ENCODE assay signal across 8 mouse cellular contexts in the genomic region with DNA sequence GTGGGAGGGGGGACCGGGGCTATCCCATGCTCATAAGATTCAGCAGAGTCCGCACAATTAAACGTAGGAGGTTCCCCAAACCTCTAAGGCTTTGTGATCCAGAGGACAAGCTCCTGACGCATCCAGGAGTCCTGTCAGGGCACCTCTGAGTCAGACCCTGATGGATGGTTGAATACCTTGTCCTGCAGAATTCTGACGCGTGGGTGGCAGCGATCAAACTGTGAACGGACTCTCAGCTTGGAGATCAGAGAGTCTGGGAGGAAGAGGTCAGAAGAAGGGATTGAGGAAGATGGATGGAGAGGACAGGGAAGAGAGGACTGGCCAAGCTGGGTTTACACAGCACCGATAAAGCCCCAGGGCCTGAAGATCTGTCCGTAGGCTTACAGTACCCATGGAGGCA. TPM values are rescaled to one million over a fixed set of nuclear protein-coding genes. Genes with fewer than 3 reads are reported as not detected.
DNase-seq lines count a peak whose midpoint lies in the region; ATAC-seq and TF ChIP-seq lines count a peak whose summit lies in the region.

No protein-coding gene starts in this region.

- H3K27me3 ChIP-seq in kidney, embryonic 15.5 days: no peaks in the 10 kb centered on the region
- H3K27me3 ChIP-seq in embryonic facial prominence, embryonic 13.5 days: peaks cover 22% of the 10 kb centered on the region
- no peaks in the 10 kb centered on the region for H3K27me3 ChIP-seq in intestine, embryonic 16.5 days (replicated peaks; ENCODE audit: control insufficient read depth, insufficient read depth, low read length)
- H3K27me3 ChIP-seq in midbrain, postnatal 0 days (ENCODE audit: insufficient read depth, low read length): no peaks in the 10 kb centered on the region

- H3K9ac ChIP-seq in kidney, embryonic 15.5 days: 0 out of 2 replicates have a peak overlapping the region, but pooled peaks have one; percentile 23
- peak overlapping the region; percentile 36; the same call in 1 of the 2 replicates for H3K9ac ChIP-seq in embryonic facial prominence, embryonic 13.5 days
- peak overlapping the region; percentile 17 for H3K9ac ChIP-seq in intestine, embryonic 16.5 days (ENCODE audit: low read depth, low read length)
- no peak overlapping the region for H3K9ac ChIP-seq in midbrain, postnatal 0 days (replicated peaks; ENCODE audit: low read length, poor library complexity, severe bottlenecking)

- H3K36me3 ChIP-seq in kidney, embryonic 15.5 days: no peaks in the 10 kb centered on the region
- H3K36me3 ChIP-seq in embryonic facial prominence, embryonic 13.5 days: no peaks in the 10 kb centered on the region
- H3K36me3 ChIP-seq in intestine, embryonic 16.5 days (ENCODE audit: control insufficient read depth, insufficient read depth, low read length): no peaks in the 10 kb centered on the region
- H3K36me3 ChIP-seq in midbrain, postnatal 0 days (ENCODE audit: insufficient read depth, low read length): no peaks in the 10 kb centered on the region

- no peak for DNase-seq in kidney, adult 18-20 months
- no peak for DNase-seq in midbrain, postnatal 0 days (ENCODE audit: low spot score)
- DNase-seq in thymus, postnatal 36 days: no peak
- no peak for DNase-seq in cerebellum, postnatal 10 days
- no peak for DNase-seq in thymus, postnatal 10 days (ENCODE audit: low spot score in 2 of 2)

- no peak for TF ChIP-seq CTCF in midbrain, postnatal 0 days (IDR thresholded peaks at IDR 0.05)

- peak overlapping the region; percentile 59 for H3K4me2 ChIP-seq in kidney, embryonic 15.5 days
- peak overlapping the region; percentile 54 for H3K4me2 ChIP-seq in embryonic facial prominence, embryonic 13.5 days
- peak overlapping the region; percentile 51 for H3K4me2 ChIP-seq in intestine, embryonic 16.5 days (ENCODE audit: low read depth, low read length)
- H3K4me2 ChIP-seq in midbrain, postnatal 0 days (ENCODE audit: low read depth, low read length, poor library complexity, severe bottlenecking): peak overlapping the region; percentile 1

- peak overlapping the region; percentile 35 for H3K4me3 ChIP-seq in kidney, embryonic 15.5 days (replicated peaks)
- peak overlapping the region; percentile 29 for H3K4me3 ChIP-seq in embryonic facial prominence, embryonic 13.5 days
- H3K4me3 ChIP-seq in intestine, embryonic 16.5 days (ENCODE audit: low read length): peak overlapping the region; percentile 39
- no peak overlapping the region for H3K4me3 ChIP-seq in midbrain, postnatal 0 days (ENCODE audit: low read depth, low read length)

- H3K27ac ChIP-seq in kidney, embryonic 15.5 days: peak overlapping the region; percentile 18; the same call in 1 of the 2 replicates
- peak overlapping the region; percentile 76 for H3K27ac ChIP-seq in embryonic facial prominence, embryonic 13.5 days
- H3K27ac ChIP-seq in intestine, embryonic 16.5 days (ENCODE audit: low read length): peak overlapping the region; percentile 76
- H3K27ac ChIP-seq in midbrain, postnatal 0 days (ENCODE audit: low read depth, low read length): no peak overlapping the region

- 26% methylated on average over 10 of the region's 10 CpGs for WGBS in kidney, embryonic 15.5 days
- 30% methylated on average over 10 of the region's 10 CpGs for WGBS in embryonic facial prominence, embryonic 13.5 days
- 29% methylated on average over 10 of the region's 10 CpGs for WGBS in intestine, embryonic 16.5 days
- 48% methylated on average over 10 of the region's 10 CpGs for WGBS in midbrain, postnatal 0 days

- no peak for ATAC-seq in kidney, embryonic 15.5 days (replicated peaks; ENCODE audit: low FRiP score)
- ATAC-seq in embryonic facial prominence, embryonic 13.5 days (ENCODE audit: insufficient number of reproducible peaks, insufficient read depth, low FRiP score, low TSS enrichment, low read depth): no peak
- ATAC-seq in intestine, embryonic 16.5 days: peak; percentile 21; the same call in 1 of the 2 replicates
- ATAC-seq in midbrain, postnatal 0 days (ENCODE audit: low FRiP score): no peak

- H3K9me3 ChIP-seq in kidney, embryonic 15.5 days (replicated peaks): no peaks in the 10 kb centered on the region
- no peaks in the 10 kb centered on the region for H3K9me3 ChIP-seq in embryonic facial prominence, embryonic 13.5 days
- no peaks in the 10 kb centered on the region for H3K9me3 ChIP-seq in intestine, embryonic 16.5 days (ENCODE audit: control insufficient read depth, low read length)
- no peaks in the 10 kb centered on the region for H3K9me3 ChIP-seq in midbrain, postnatal 0 days (ENCODE audit: low read length)

- H3K4me1 ChIP-seq in kidney, embryonic 15.5 days: peaks cover 34% of the 10 kb centered on the region
- H3K4me1 ChIP-seq in embryonic facial prominence, embryonic 13.5 days: peaks cover 18% of the 10 kb centered on the region
- H3K4me1 ChIP-seq in intestine, embryonic 16.5 days (ENCODE audit: control insufficient read depth, insufficient read depth, low read length): peaks cover 22% of the 10 kb centered on the region
- 0 out of 2 replicates have a peak, but pooled peaks cover 3% of the 10 kb centered on the region for H3K4me1 ChIP-seq in midbrain, postnatal 0 days (ENCODE audit: insufficient read depth, low read length)

RNA-seq across cellular contexts. Expression of a gene that starts 5.0 kb away (rescaled TPM):
- 14.2 and 15.9 TPM in 2 replicates for polyA plus RNA-seq in kidney, embryonic 15.5 days (2015; fragmentation: Nextera tagmentation; extraction: Ambion mirVana)
- polyA plus RNA-seq in embryonic facial prominence, embryonic 13.5 days (2015; fragmentation: Nextera tagmentation; extraction: Ambion mirVana): 7.1 and 11.3 TPM in 2 replicates
- polyA plus RNA-seq in intestine, embryonic 16.5 days (2015; fragmentation: Nextera tagmentation; extraction: Ambion mirVana): 15.4 and 18.6 TPM in 2 replicates
- total RNA-seq in midbrain, postnatal 0 days (2014; rRNA removed): 1.8 and 7.1 TPM in 2 replicates
- polyA plus RNA-seq in midbrain, postnatal 0 days (2015; fragmentation: Nextera tagmentation; extraction: Ambion mirVana): 1.2 and 1.5 TPM in 2 replicates

RNA-seq across cellular contexts. Expression of a gene that starts 26.5 kb away (rescaled TPM):
- polyA plus RNA-seq in kidney, embryonic 15.5 days (2015; fragmentation: Nextera tagmentation; extraction: Ambion mirVana): 760 and 766 TPM in 2 replicates
- 780 and 876 TPM in 2 replicates for polyA plus RNA-seq in embryonic facial prominence, embryonic 13.5 days (2015; fragmentation: Nextera tagmentation; extraction: Ambion mirVana)
- polyA plus RNA-seq in intestine, embryonic 16.5 days (2015; fragmentation: Nextera tagmentation; extraction: Ambion mirVana): 636 and 699 TPM in 2 replicates
- total RNA-seq in midbrain, postnatal 0 days (2014; rRNA removed): 1,240 and 1,525 TPM in 2 replicates
- polyA plus RNA-seq in midbrain, postnatal 0 days (2015; fragmentation: Nextera tagmentation; extraction: Ambion mirVana): 1,025 and 1,129 TPM in 2 replicates

RNA-seq across cellular contexts. Expression of a gene that starts 43.2 kb away (rescaled TPM):
- 67.7 and 69.5 TPM in 2 replicates for polyA plus RNA-seq in kidney, embryonic 15.5 days (2015; fragmentation: Nextera tagmentation; extraction: Ambion mirVana)
- 46.1 and 51.7 TPM in 2 replicates for polyA plus RNA-seq in embryonic facial prominence, embryonic 13.5 days (2015; fragmentation: Nextera tagmentation; extraction: Ambion mirVana)
- 43.9 and 63.3 TPM in 2 replicates for polyA plus RNA-seq in intestine, embryonic 16.5 days (2015; fragmentation: Nextera tagmentation; extraction: Ambion mirVana)
- total RNA-seq in midbrain, postnatal 0 days (2014; rRNA removed): 395 and 494 TPM in 2 replicates
- polyA plus RNA-seq in midbrain, postnatal 0 days (2015; fragmentation: Nextera tagmentation; extraction: Ambion mirVana): 336 and 360 TPM in 2 replicates

Comparison
In these comparisons a context has a peak if more than half of its experiments do, and no peak if none do; other contexts are left out.
1. H3K4me2 ChIP-seq: peak in every context shown above with its lines; median percentile 59 in kidney, embryonic 15.5 days; 54 in embryonic facial prominence, embryonic 13.5 days; 51 in intestine, embryonic 16.5 days; 1 in midbrain, postnatal 0 days.